Mouse (Mus musculus) midbrain, embryonic 16.5 days (tissue): ENCODE results near the gene Cacnb4. TPM values are rescaled to one million over a fixed set of nuclear protein-coding genes. Genes with fewer than 3 reads are reported as not detected.

ENCODE experiments used
- ATAC-seq: fragments of 200-750 bp; cut with Nextera tagmentation; 2 replicates; pipeline ENCODE4 v1.8.0; 2017; ENCODE audit warnings: moderate TSS enrichment
- H3K27ac ChIP-seq: fragments of 300-500 bp; sonication (generic); 2 replicates; pipeline ENCODE4 v1.5.1; 2014; ENCODE audit warnings: mild to moderate bottlenecking, low read length, mixed read lengths
- H3K27me3 ChIP-seq: fragments of 300-500 bp; sonication (generic); 2 replicates; pipeline ENCODE4 v1.6.1; 2014; ENCODE audit warnings: low read depth, low read length, mixed read lengths; ENCODE audit not compliant: control insufficient read depth, insufficient read depth
- H3K36me3 ChIP-seq: fragments of 300-500 bp; sonication (generic); 2 replicates; pipeline ENCODE4 v1.6.1; 2014; ENCODE audit warnings: mild to moderate bottlenecking, low read length, moderate library complexity, mixed read lengths; ENCODE audit not compliant: control insufficient read depth, insufficient read depth
- H3K4me1 ChIP-seq: fragments of 300-500 bp; sonication (generic); 2 replicates; pipeline ENCODE4 v1.6.1; 2014; ENCODE audit warnings: mild to moderate bottlenecking, low read length, mixed read lengths; ENCODE audit not compliant: control insufficient read depth, insufficient read depth
- H3K4me2 ChIP-seq: fragments of 300-500 bp; sonication (generic); 2 replicates; pipeline ENCODE4 v1.6.1; 2014; ENCODE audit warnings: mild to moderate bottlenecking, low read length, mixed read lengths
- H3K4me3 ChIP-seq: fragments of 300-500 bp; sonication (generic); 2 replicates; pipeline ENCODE4 v1.5.1; 2014; ENCODE audit warnings: low read depth, mild to moderate bottlenecking, low read length, moderate library complexity, mixed read lengths
- H3K9ac ChIP-seq: fragments of 300-500 bp; sonication (generic); 2 replicates; pipeline ENCODE4 v1.6.1; 2014; ENCODE audit warnings: low read depth, low read length, mixed read lengths
- H3K9me3 ChIP-seq: fragments of 300-500 bp; sonication (generic); replicated peaks from 2 replicates; pipeline ENCODE4 v1.6.1; 2014; ENCODE audit warnings: mild to moderate bottlenecking, low read length, mixed read lengths; ENCODE audit not compliant: control insufficient read depth, poor library complexity, severe bottlenecking
- WGBS: fragments of 180-500 bp; shearing (Covaris S2); extraction: QIAGEN DNeasy Blood & Tissue Kit; methylation state at CpG from one replicate; pipeline ENCODE4 v1.1.7; 2014; 5-methylcytosine and 5-hydroxymethylcytosine counted together
- polyA plus RNA-seq: library from polyadenylated mRNA; unstranded; fragments of >200 nt; fragmentation: Nextera tagmentation; extraction: Ambion mirVana; gene quantifications from 2 replicates; pipeline ENCODE4 v1.2.1, GENCODE M21; 2015

The Cacnb4 gene
- polyA plus RNA-seq, 1 experiment from 2014 or later, result 15.6 TPM

DNA sequence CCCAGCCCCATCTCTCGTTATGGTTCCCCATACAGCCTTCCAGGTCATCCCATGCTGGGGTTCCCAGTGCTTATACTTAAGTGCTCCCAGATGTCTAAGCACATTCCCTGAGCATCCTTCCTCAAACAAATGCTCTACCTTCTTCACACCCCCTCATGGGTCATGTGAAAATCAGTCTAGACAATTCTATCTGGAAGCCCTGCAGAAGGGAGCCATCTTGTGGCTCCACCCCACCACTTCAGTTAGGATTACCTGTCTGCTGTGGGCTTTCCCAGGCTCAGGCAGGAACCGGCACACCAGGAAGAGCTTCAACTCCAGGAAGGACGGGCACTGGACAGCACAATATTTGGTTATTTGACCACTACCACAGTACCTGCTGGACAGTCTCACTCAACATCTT, 101.7 kb downstream of the Cacnb4 start:
- no peak overlapping the region for H3K4me2 ChIP-seq
- H3K9me3 ChIP-seq, result no peaks in the 10 kb centered on the region
- no peak overlapping the region for H3K27ac ChIP-seq
- H3K4me1 ChIP-seq, result no peaks in the 10 kb centered on the region
- no peaks in the 10 kb centered on the region for H3K36me3 ChIP-seq
- H3K9ac ChIP-seq, result no peak overlapping the region
- WGBS, result 88% methylated on average over 3 of the region's 3 CpGs
- ATAC-seq, result no peak
- H3K27me3 ChIP-seq, result no peaks in the 10 kb centered on the region
- no peak overlapping the region for H3K4me3 ChIP-seq

DNA sequence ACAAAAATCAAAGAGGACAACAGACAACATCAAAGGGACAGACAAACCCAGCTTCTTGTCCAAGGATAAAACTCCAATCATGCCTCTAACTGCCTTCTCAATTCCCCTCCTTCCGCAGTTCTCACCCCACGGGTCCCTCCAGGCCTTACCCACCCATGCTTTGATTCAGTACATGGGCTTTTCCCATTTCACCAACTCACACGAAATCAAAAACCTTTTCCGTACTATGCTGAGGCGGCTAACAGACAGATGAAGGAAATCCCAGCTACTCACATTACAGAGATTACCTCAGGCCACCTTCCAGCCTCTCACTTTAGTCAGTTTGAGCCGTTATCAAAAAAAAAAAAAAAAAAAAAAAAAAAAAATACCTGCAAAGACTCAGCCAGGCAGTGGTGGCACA, 104.4 kb downstream of the Cacnb4 start:
- no peak for ATAC-seq
- no peaks in the 10 kb centered on the region for H3K36me3 ChIP-seq
- WGBS, result 85% methylated on average over 6 of the region's 6 CpGs
- H3K27ac ChIP-seq, result no peak overlapping the region
- no peak overlapping the region for H3K4me2 ChIP-seq
- no peak overlapping the region for H3K4me3 ChIP-seq
- no peak overlapping the region for H3K9ac ChIP-seq
- H3K27me3 ChIP-seq, result no peaks in the 10 kb centered on the region
- H3K4me1 ChIP-seq, result no peaks in the 10 kb centered on the region
- no peaks in the 10 kb centered on the region for H3K9me3 ChIP-seq

DNA sequence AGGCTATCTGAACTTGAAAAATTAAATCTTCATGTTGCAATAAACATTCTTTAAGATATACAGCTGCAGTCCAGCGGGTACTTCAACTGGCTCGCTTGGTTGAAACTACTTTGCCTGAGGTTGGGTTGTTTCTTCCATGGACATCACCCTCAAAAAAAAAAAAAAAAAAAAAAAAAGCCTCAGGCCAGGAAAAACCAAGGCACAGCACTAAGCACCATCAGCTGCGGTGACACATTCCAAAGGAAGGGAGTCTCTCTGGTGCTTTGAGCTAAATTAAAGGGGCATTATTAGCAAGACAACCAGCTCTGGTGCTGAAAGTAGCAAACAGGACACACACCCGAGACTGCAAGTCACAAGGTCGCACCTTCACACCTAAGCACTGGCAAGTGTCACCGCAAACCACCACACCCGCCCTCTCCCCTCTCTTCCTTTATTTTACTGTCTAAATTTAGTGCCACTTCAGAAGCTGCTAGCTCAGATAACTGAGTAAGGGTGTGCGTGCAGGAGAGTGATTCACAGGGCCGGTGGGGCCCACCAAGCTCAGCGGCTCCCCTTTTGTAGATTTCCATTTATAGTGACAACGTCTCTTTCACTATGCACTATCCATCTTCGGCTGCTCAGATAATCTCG, 105.2 kb downstream of the Cacnb4 start:
- no peaks in the 10 kb centered on the region for H3K36me3 ChIP-seq
- H3K9ac ChIP-seq, result no peak overlapping the region
- H3K4me3 ChIP-seq, result no peak overlapping the region
- 83% methylated on average over 13 of the region's 13 CpGs for WGBS
- no peak overlapping the region for H3K27ac ChIP-seq
- no peaks in the 10 kb centered on the region for H3K9me3 ChIP-seq
- H3K4me1 ChIP-seq, result no peaks in the 10 kb centered on the region
- no peak for ATAC-seq
- H3K27me3 ChIP-seq, result no peaks in the 10 kb centered on the region
- H3K4me2 ChIP-seq, result no peak overlapping the region

DNA sequence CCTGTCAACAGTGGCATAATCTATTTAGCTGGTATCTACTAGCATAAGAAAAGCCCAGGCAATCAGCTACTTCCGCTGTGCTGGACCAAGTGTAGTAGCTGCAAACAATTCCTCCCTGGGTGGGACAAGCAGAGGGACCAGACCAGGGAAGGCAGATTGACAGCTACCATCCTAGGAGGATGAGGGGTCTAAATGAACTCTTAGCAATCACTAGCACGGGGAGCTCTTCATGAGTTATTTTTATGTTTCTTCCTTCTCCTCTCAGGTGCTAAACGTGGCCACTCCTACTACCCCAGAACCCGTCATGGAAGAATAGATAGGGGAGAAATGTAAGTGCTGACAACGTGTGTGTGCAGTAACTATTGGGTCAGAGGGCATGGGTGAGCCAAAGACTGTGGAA, 105.8 kb downstream of the Cacnb4 start:
- no peaks in the 10 kb centered on the region for H3K9me3 ChIP-seq
- no peak for ATAC-seq
- no peak overlapping the region for H3K4me2 ChIP-seq
- no peaks in the 10 kb centered on the region for H3K36me3 ChIP-seq
- 89% methylated on average over 5 of the region's 5 CpGs for WGBS
- no peak overlapping the region for H3K27ac ChIP-seq
- no peaks in the 10 kb centered on the region for H3K4me1 ChIP-seq
- H3K9ac ChIP-seq, result no peak overlapping the region
- no peaks in the 10 kb centered on the region for H3K27me3 ChIP-seq
- no peak overlapping the region for H3K4me3 ChIP-seq

DNA sequence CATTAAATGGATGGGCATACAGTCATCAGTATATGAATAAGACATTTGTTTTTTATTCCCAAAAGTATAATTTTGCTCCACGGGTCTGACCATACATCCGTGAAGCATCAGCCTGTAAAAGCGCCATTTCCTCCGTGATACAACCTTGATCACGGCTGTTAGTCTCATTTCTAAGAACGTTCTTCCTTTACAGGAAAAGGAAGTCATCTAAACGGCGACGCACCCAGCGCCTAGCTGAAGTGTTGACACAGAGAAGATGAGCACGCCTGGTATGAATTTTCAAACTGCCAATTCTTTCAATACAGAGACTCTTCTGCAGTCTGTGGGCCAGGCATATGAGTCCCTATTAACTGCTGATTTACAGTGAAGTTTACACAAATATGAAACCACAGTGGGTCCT, 106.5 kb downstream of the Cacnb4 start:
- 90% methylated on average over 11 of the region's 11 CpGs for WGBS
- Histone ChIP-seq H3K9ac (no peak overlapping the region), H3K27me3 (no peaks in the 10 kb centered on the region), H3K4me3 (no peak overlapping the region), H3K4me2 (no peak overlapping the region), H3K4me1 (no peaks in the 10 kb centered on the region), H3K27ac (no peak overlapping the region), H3K36me3 (no peaks in the 10 kb centered on the region), H3K9me3 (no peaks in the 10 kb centered on the region)
- ATAC-seq, result no peak

DNA sequence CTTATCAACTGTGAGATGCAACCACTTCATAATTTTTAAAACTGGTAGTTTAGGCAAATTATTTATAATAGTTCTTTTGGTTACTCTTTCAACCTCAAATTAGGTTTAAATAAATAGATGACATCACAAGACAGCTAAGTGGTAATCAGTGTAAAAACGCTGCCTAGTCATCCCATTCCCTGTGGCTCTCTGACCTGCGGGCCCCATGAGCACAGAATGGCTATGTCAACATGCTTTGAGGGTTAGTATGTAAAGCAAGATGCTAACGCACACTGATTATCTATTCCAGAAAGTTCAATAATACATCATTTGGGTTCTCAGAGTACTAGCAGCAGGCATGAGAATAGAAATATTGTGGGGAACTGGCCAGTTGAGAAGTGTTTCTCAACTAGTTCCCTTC, 108.5 kb downstream of the Cacnb4 start:
- no peak overlapping the region for H3K4me3 ChIP-seq
- H3K36me3 ChIP-seq, result no peaks in the 10 kb centered on the region
- WGBS, result 83% methylated on average over 3 of the region's 3 CpGs
- no peaks in the 10 kb centered on the region for H3K4me1 ChIP-seq
- H3K9me3 ChIP-seq, result no peaks in the 10 kb centered on the region
- H3K4me2 ChIP-seq, result no peak overlapping the region
- H3K27ac ChIP-seq, result no peak overlapping the region
- H3K27me3 ChIP-seq, result no peaks in the 10 kb centered on the region
- no peak overlapping the region for H3K9ac ChIP-seq
- no peak for ATAC-seq

DNA sequence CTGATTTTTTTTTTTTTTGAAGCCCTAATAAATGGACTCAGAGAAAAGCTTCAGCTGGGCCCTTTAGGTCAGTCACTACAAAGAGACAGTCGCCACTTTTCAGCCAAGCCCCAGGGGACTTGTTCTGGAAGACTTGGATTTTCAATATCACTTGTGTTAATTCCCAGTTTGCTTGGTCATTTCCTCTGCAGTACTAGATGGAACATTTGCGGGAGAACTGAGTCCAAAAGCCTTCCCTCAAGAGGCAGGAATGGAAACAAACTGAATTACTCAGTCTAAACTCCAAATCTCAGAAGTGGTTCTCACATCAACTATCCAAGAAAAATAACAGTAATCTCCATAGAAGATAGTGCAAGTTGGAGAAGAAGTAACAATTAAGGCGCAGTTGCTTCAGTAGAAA, 109.2 kb downstream of the Cacnb4 start:
- Histone ChIP-seq H3K27ac (no peak overlapping the region), H3K4me1 (no peaks in the 10 kb centered on the region), H3K36me3 (no peaks in the 10 kb centered on the region), H3K4me3 (no peak overlapping the region), H3K27me3 (no peaks in the 10 kb centered on the region), H3K9me3 (no peaks in the 10 kb centered on the region), H3K4me2 (no peak overlapping the region), H3K9ac (no peak overlapping the region)
- ATAC-seq, result no peak
- WGBS, result 68% methylated on average over 3 of the region's 3 CpGs

DNA sequence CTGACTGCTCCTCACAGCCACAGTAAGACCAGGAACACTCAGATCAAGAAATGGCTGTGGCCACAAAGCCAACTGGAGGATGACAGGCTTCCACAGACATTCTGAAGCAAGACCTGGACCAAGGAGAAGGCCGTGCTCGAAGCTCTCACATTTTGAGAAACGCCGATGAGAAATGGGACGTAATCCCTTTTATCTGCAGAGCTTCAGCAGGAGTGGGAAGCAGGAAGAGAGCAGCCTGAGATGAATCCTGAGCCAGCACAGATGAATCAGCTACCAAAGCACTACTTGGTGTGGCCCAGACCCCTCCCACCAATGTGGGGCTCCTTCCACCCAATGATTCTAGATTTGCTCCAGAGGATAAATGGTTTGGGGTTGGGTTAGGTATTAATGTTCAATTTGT, 113.4 kb downstream of the Cacnb4 start:
- no peaks in the 10 kb centered on the region for H3K27me3 ChIP-seq
- no peaks in the 10 kb centered on the region for H3K36me3 ChIP-seq
- H3K4me3 ChIP-seq, result no peak overlapping the region
- no peaks in the 10 kb centered on the region for H3K9me3 ChIP-seq
- H3K4me2 ChIP-seq, result no peak overlapping the region
- no peak overlapping the region for H3K9ac ChIP-seq
- WGBS, result 96% methylated on average over 5 of the region's 5 CpGs
- H3K27ac ChIP-seq, result no peak overlapping the region
- peaks cover 4% of the 10 kb centered on the region; the same call in 1 of the 2 replicates for H3K4me1 ChIP-seq
- no peak for ATAC-seq

DNA sequence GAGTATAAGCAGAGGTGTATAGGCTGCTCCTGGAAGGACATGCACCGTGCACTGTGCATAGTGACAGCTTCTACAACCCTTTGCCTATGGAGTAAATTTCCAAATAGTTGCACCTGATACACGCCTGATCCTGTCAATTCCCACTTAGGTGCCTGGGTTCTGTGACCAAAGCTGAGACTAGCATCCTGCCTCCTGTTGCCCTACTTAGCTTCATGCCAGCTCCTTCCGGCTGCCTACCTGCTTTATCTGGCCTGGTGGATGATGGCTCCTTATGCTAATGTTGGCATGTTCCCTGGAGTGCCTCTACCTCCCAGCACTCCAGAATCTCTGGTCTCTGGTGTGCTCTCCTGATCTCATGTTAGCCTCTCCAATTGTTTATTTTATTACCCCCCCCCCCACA, 114.3 kb downstream of the Cacnb4 start:
- H3K27ac ChIP-seq, result no peak overlapping the region
- no peaks in the 10 kb centered on the region for H3K27me3 ChIP-seq
- H3K4me1 ChIP-seq, result peaks cover 4% of the 10 kb centered on the region; the same call in 1 of the 2 replicates
- ATAC-seq, result no peak
- no peaks in the 10 kb centered on the region for H3K36me3 ChIP-seq
- no peak overlapping the region for H3K4me2 ChIP-seq
- 96% methylated on average over 3 of the region's 3 CpGs for WGBS
- H3K9me3 ChIP-seq, result no peaks in the 10 kb centered on the region
- H3K4me3 ChIP-seq, result no peak overlapping the region
- no peak overlapping the region for H3K9ac ChIP-seq
